ENCODE assay signal across 8 mouse cellular contexts in the genomic region with DNA sequence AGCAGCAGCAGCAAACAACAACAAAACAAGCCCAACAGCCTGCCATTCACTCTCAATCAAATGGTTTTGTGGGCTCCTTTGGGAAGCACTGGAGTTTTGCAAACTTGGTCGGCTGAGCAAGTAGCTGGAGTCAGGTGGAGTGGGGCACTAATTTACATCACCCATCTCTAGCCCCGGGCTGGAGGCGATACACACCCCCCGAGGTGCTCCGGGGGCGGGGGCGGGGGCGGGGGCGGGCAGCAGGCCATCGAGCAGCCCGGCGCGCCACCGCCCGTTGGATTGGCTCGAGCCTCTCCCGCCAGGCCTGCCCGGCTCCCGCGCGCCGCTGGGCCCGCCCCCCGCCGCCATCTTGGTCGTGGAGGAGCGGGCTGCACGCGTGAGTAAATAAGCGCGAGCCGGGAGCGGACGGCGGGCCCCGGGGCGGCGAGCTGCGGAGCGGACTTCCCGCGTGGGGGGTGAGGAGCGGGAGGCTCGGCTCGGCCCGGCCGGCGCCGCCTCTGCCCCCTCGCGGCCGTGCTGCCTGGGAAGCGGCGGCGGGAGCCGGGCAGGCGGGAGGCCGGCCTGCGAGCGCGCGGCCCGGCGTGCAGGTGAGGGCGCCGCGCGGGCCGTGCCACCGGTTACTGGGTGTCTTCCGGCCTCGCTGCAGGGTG. TPM values are rescaled to one million over a fixed set of nuclear protein-coding genes. Genes with fewer than 3 reads are reported as not detected.
DNase-seq lines count a peak whose midpoint lies in the region; ATAC-seq lines count a peak whose summit lies in the region.

A gene (plus strand): TSS at position 342 of the 650 bp plus-strand sequence.

- peak within 1 kb of the TSS; percentile 88 for H3K9ac ChIP-seq in hindbrain, embryonic 15.5 days

- peak within 1 kb of the TSS; percentile 100 for H3K4me3 ChIP-seq in hindbrain, embryonic 15.5 days

- ATAC-seq in hindbrain, embryonic 15.5 days (ENCODE audit: low FRiP score, low read depth) = peak; percentile 97

- H3K27ac ChIP-seq in hindbrain, embryonic 15.5 days (replicated peaks) = peak within 1 kb of the TSS; percentile 81

- peak within 1 kb of the TSS; percentile 78 for H3K4me2 ChIP-seq in hindbrain, embryonic 15.5 days

- WGBS in hindbrain, embryonic 15.5 days = under 1% methylated on average over 62 of the region's 72 CpGs

- no peaks in the 10 kb centered on the region for H3K27me3 ChIP-seq in hindbrain, embryonic 15.5 days

- no peaks in the 10 kb centered on the region for H3K9me3 ChIP-seq in hindbrain, embryonic 15.5 days

- peaks cover 23% of the 10 kb centered on the region for H3K4me1 ChIP-seq in hindbrain, embryonic 15.5 days (replicated peaks)

- H3K36me3 ChIP-seq in hindbrain, embryonic 15.5 days = peaks cover 11% of the 10 kb centered on the region; the same call in 1 of the 2 replicates

- peak; percentile 74 for DNase-seq in T-cell, adult 2 months (ENCODE audit: low spot score)
- peak; percentile 87 to 92 for DNase-seq in cerebellum, postnatal 36 days
- peak; percentile 74 to 79 for DNase-seq in frontal cortex, postnatal 36 days (ENCODE audit: low spot score in 2 of 2)
- DNase-seq in left cerebral cortex, adult 11 months (ENCODE audit: low spot score) = peak; percentile 47
- peak; percentile 89 for DNase-seq in lung, postnatal 36 days
- DNase-seq in retina, embryonic 14.5 days (ENCODE audit: low spot score) = peak; percentile 87
- peak; percentile 86 for DNase-seq in thymus, postnatal 4 days

RNA-seq across cellular contexts. Expression of the gene that starts here (rescaled TPM):
- 18.7 and 22.5 TPM in 2 replicates for polyA plus RNA-seq in hindbrain, embryonic 15.5 days (2015; fragmentation: Nextera tagmentation; extraction: Ambion mirVana)

Comparison
In these comparisons a context has a peak if more than half of its experiments do, and no peak if none do; other contexts are left out.
1. Peak in every context shown above with its lines: DNase-seq, ATAC-seq, H3K4me3 ChIP-seq and H3K27ac ChIP-seq.